Mouse (Mus musculus) thymus, postnatal 14 days (tissue): ENCODE measurements around the gene Copa.

ENCODE experiments used
- DNase-seq: peaks from one replicate; pipeline ENCODE4 v3.0.0; 2021

Gene Copa

GRCm38 (mm10) chr1:172082101-172082898, at the start of gene Copa, which contains the start of gene Ncstn:
Copa (plus strand) TSS chr1:172082529.
Ncstn (minus strand) TSS chr1:172082795.
- DNase-seq: peak; percentile 93

DNA sequence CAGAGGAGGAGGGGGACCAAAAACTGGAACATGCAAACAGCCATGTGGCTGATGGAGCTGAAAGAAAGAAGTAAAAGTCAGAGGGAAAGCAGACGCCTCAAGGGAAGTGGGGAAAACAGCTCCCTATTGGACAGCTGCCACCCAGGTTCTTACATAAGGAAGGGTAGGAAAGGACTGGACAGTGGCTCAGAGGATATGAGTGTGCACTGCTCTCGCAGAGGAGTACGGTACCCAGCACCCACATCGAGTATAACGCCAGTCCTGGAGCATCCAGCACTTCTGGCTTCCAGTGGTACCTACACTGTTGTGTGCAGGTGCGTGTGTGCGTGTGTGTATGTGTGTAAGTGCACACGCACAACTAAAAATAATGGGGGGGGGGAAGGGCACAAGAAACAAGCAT, 35.9 kb upstream of the Copa start:
- DNase-seq: no peak

DNA sequence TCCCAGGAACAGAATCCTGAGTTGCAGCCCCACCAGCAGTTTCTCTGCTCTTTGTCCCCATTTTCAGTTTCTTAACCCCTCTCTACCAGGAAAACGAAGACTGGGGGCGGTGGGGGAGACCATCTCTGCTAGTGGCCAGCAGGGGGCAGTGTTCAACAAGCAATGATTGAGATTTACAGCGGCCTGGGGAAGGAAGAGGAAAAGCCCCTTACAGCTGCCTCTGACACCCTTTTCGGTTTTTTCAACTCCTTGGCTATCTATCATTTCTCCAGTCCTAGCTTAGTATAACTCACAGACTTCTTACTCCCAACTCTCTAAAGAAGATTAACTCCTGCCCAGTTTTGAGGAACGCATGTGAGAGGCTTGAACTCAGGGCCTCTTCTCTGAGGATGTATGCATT, 35.4 kb upstream of the Copa start:
- peak; percentile 82 for DNase-seq

GRCm38 (mm10) chr1:172048241-172048734, 34.0 kb upstream of the Copa start:
- no peak for DNase-seq

DNA sequence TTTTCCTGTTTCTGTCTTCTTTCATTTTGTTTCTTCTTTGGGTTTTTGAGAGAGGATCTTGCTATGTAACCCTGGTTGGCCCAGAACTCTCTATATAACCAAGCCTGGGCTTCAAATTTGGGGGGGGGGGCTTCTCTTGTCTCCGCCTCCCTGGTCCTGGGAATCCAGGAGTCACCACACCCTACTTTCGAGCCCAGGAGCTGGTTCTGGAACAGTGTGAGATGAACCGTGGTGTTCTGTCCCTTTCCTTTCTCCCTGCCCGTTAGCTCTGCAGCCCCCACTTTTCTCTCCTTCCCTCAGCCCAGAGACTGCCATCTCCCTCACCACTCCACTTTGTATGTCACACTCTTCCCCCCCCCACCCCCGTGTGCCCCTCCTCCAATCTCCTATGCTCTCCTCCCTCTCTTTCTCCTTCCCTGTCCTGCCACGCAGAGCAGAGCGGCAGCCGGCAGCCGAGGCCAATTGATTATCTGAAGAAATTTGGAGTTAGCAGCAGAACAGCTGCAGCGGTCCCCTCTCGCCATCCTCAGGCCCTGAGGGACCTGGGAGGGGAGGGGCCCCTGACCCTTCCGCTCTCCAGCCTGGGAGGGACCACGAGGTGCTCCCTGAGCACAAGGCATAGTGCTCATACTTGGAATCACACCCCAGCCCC, 33.1 kb upstream of the Copa start:
- no peak for DNase-seq

DNA sequence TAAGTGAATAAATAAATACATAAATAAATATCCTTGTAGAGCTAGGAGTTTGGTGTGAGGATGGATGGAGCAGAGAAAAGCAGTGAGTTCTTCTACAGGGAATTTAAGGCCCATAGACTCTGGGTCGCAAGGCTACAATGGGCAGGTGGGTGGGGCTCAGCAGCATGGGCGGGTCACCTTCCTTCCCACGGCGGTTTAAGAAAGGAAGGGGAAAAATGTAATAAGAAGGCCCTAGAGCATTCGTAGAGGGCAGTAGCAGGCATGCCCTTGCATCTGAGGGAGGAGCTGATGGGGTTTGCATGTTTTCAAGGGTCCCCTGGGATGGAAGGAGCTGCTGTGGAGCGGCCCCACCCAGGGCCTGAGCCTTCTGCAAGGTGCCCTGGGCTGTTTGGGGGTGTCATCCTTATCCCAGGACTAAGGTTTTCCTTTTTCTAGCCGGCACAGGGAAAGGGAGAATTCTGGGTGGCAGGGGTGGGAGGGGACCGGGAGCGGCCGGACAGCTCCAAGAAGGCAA, 29.5 kb upstream of the Copa start:
- DNase-seq: no peak

DNA sequence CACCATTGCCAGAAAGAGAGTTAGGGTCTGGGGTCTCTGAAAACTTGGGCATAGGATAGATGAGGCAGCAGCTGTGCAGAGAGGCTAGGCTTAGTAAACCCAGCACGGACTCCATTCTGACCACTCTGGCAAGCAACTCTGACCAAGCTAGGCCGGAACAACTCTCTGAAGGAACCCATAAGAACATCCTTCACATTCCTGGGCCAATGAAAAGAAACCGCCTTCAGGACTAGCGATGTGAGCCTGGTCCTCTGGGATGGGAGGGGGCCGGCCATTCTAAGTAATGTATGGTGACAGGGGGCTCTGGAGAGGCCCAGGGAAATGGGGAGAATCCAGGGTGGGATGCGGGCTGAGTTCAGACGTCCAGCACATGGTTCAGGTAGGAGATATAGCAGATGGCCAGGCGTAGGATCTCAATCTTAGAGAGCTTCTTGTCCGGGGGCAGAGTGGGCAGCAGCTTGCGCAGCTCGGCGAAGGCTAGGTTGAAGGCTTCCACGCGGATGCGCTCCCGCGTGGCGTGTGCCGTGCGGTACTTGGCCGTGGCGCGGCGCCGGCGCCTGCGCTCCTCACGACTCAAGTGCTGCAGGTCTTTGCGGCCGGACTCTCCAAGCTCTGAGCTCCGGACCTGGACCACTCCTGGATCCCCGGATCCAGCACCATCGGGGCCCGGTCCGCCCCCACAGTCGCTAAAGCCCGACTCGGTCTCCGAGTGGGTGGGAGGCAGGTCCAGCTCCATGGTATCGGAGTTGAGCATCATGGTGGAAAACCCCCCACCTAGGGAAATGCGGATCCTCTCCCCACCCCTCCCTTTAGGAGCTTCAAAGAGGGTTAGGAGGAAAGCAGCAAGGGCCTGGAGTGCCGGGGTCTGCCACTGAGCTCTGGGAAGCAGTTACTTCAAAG, 28.5 kb upstream of the Copa start:
- no peak for DNase-seq

DNA sequence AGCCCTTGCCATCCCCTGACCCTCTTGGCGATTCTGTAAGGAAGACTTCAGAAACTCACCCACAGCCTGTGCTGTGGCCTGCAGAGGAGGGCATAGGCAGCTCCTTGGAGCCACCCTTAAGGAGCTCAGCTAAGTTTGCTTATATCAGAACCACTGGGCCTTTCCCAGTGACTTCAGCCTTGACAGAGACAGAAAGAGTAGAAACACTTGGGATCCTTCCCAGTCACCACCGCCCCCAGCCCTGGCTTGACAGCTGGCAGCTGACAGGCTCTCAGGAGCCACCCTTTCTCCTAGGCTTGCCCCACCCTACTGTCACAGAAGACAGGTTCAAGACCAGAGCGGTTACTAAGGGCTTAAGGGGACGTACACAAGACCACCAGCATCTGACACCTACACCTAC, 26.1 kb upstream of the Copa start:
- no peak for DNase-seq

DNA sequence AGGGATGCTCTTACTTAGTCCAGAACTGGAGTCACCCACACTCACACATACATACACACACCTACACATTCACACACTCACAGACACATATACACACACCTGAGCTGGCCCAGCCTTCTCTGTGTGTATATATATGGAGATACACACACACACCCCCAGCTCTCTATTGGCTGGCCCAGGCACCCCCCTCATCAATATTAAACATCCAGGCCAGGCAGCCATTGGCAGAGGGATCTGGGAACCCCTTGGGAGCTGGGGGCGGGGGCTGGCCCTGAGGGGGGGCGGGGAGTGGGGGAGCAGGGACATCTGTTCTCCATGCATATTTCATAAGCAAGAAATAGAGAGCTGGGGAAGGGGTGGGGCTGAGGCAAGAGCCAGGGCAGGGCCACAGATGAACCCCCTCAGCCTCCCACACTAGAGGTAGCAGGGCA, 24.8 kb upstream of the Copa start, which contains the start of gene Nhlh1:
Gene Nhlh1, minus strand, starts transcription at position 83 of the 431 bp plus-strand sequence.
- DNase-seq: no peak

GRCm38 (mm10) chr1:172058321-172058720, 24.0 kb upstream of the Copa start:
- no peak for DNase-seq

DNA sequence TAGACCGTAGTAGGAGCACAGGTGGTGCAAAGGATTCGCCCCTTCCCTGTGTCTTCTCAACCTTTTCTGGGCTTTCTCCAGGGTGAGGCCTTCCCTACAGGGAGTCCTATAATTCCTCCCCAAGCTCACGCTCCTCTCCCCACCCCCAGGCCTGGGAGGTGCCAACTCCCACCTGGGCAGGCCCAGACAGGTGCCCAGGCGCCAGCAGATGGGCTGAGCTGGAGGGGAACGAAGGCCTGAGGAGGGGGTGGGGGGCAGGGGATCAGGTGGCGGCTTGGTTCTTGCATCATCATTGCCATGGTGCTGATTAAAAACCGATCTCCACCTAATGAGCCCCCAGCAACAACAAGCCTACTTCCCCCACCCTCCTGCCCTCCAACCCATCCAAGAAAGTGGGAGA, 23.5 kb upstream of the Copa start:
- no peak for DNase-seq

DNA sequence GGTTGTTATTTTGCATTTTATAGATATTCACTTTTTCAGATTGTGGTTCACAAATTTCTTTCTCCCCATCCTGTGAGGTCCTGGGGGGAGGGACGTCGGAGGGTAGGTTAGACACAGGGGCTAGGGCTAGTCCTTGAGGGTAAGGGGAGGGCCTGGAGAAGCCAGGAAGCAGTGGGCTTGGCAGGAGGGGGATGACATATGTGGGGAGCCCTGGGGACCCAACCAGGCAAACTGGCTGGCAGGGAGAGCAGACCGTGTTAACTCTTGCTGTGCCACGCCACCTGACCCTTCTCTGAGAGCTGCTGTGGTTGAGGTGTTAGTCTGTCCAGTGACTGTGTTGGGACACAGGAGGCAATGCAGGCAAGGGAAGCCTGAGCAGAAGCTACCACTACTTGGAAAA, 21.7 kb upstream of the Copa start:
- DNase-seq: no peak

DNA sequence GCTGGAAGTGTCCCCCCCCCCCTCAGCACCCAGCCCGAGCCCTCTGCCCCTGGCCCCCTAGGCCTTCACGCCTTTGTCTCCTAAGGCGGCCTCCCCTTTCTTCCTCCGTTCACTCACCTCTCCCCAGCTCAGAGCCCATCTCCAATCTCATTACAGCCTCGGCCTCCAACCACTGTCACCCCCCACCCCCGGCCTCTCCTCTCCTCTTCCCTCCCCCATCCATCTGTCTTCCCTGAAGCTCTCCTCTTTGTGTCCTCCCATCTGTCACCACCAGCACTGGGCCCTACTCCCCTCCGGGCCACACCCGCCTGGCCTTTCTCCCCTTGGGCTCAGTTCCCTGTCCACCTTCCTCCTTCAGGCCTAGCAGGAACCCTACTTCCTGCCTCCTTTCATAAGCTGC, 21.1 kb upstream of the Copa start:
- DNase-seq: no peak

DNA sequence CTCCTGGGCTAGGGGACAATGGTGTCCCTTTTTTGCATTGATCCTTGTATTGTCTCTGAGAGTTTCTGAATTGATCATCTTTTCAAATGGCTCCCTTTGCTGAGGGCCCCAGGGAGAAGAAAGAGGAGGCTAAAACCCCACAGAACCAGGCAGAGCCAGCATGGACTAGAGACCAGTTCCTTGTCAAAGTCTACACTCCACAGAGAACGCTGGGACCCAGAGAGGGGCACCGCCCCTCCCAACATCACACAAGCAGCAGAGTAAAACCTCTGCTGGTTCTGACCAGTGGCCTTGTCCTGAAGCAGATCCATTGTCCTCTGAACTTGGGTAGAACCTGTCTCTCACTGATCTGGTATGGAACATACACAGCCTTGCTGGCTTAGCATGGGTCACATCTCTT, 20.2 kb upstream of the Copa start:
- no peak for DNase-seq

DNA sequence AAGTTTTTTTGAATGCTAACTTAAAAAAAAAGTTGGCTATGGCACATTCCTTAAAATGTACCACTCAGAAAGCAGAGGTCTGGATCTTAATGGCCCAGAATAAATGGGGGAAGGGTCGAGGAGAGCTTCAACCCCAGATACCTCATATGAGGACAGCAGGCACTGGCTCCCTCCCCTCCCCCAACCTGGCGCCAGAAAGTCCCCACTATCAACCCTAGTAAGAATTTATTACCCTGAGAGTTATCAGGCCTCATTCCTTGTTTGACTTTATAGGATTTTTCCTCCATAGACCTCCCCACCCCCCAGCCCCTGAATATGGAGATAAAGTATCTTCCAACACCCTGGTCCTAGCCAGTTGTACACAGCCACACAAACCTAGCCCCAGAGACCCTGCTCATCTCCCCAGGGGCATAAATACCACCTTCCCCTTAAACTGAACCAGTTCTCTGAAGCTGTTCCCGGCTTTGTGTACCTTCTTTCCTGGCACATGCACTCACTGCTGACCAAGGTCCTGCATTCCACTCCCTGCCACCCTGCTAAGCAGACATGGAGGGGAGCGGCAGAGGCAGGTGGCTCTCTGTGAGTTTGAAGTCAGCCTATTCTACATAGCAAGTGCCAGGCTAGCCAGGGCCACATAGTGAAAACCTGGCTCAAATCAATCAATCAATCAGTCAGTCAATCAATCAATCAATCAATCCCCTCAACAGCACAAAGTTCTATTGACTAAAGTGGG, 18.9 kb upstream of the Copa start:
- DNase-seq: no peak

- no peak for DNase-seq
Observed at GRCm38 (mm10) chr1:172064613-172065141, 17.7 kb upstream of the Copa start.

DNA sequence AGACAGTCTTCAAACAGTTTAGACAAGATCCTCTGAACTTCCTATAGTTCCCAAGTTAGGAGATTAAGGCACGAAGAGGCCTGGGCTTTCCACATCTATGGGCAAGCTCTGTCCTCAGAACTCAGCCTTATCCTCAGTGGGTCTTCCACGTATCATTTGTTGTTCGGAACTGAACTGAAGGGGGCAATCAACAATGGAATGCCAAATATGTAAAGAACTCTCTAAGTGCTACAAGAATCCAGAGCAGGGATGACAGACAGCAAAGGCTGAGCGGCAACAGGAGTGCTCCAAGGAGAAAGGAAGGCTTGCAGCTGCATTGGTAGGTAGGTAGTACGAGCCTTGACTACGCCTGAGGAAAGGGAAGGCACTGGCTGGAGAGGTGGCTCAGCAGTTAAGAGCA, 12.1 kb upstream of the Copa start:
- no peak for DNase-seq

DNA sequence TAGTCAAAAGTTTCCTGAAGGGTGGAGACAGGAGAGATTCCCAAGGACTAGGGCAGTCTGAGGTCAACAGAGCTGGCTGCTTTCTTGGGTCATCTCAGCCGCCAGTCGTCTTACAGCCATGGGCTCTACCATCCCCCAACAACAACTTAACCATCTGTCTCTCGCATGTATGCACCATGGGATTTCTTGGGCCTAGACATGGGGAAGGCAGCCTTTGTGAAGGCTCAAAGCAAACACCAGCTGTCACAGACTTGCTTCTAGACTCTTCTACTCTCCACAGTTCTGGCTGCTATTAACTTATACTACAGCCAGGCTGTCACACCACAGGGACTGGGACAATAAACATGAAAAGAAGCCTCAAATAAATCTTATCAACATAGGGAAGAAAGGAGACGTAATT, 10.8 kb upstream of the Copa start:
- DNase-seq: no peak

GRCm38 (mm10) chr1:172072604-172073003, 9.7 kb upstream of the Copa start:
- DNase-seq: no peak

DNA sequence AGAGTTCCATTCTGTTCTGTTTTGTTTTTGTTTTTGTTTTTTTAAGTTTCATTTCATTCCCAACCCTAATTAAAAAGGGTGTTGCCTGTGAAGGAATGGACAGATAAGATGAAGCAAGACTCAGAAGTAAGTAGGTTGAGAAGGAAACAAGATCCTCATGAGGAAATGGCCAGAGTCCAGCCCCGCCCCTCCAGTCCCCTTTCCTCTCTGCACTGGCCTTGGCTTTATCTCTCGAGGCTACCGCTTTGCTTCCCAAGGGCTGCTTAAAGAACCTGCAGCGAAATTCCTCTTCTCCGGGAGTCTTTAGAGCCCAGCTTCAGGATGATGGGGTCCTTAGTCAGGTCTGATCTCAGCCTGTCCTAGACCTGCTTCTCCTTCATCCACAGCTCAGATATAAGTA, 4.3 kb upstream of the Copa start:
- no peak for DNase-seq

GRCm38 (mm10) chr1:172082899-172083445, 643 bp downstream of the Copa start:
- no peak for DNase-seq

- no peak for DNase-seq
Observed at GRCm38 (mm10) chr1:172093522-172093921, 11.2 kb downstream of the Copa start.
